Mouse (Mus musculus): Measurements from ENCODE around the gene Defa20. TPM values are rescaled to one million over a fixed set of nuclear protein-coding genes. Genes with fewer than 3 reads are reported as not detected.
"Not testable (repeated sequence)": the region's sequence is repeated elsewhere in the genome, so short reads cannot be mapped to it uniquely, and the experiment has no call there.

Defa20 gene
- not detected in 2 replicates for polyA plus RNA-seq (2015; fragmentation: Nextera tagmentation; extraction: Ambion mirVana)

DNA sequence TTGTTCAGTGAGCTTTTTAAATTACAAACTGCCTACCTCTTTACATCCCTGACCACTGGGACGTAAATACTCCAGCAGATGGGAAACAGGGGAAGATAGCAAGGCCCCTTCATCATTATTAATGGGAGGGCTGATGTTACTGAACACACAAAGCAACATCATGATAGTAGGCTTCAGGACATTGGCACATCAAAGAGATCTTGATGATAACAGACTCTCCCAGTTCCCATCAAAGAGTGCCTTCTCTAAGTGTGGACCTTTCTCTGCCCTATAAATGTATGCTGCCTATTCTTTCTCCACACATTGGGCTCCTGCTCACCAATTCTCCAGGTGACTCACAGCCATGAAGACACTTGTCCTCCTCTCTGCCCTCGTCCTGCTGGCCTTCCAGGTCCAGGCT is at the start of gene Defa20:
Defa20 (plus strand) TSS at position 301 of the 400 bp plus-strand sequence.
- H3K4me2 ChIP-seq; H3K4me1 ChIP-seq; H3K27ac ChIP-seq; H3K9ac ChIP-seq; H3K9me3 ChIP-seq; H3K4me3 ChIP-seq; H3K36me3 ChIP-seq; H3K27me3 ChIP-seq; ATAC-seq (ENCODE audit: insufficient number of reproducible peaks, low FRiP score, low TSS enrichment, low read depth): not testable (repeated sequence)
- WGBS: no CpG with 5 or more reads among the region's 2 CpGs

DNA sequence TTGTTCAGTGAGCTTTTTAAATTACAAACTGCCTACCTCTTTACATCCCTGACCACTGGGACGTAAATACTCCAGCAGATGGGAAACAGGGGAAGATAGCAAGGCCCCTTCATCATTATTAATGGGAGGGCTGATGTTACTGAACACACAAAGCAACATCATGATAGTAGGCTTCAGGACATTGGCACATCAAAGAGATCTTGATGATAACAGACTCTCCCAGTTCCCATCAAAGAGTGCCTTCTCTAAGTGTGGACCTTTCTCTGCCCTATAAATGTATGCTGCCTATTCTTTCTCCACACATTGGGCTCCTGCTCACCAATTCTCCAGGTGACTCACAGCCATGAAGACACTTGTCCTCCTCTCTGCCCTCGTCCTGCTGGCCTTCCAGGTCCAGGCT is 19.7 kb downstream of the Defa20 start, which contains the start of gene Defa32:
Defa32 (plus strand) TSS at position 301 of the 400 bp plus-strand sequence.
- not testable (repeated sequence) for H3K4me1 ChIP-seq; H3K4me3 ChIP-seq; H3K9me3 ChIP-seq; H3K27me3 ChIP-seq; H3K36me3 ChIP-seq; ATAC-seq (ENCODE audit: insufficient number of reproducible peaks, low FRiP score, low TSS enrichment, low read depth); H3K9ac ChIP-seq; H3K27ac ChIP-seq; H3K4me2 ChIP-seq
- no CpG with 5 or more reads among the region's 2 CpGs for WGBS

Other genes with a start within 250 kb of the Defa20 start
- not detected in 2 replicates for gene Defa27, start 193.7 kb upstream of the Defa20 start, polyA plus RNA-seq (2015; fragmentation: Nextera tagmentation; extraction: Ambion mirVana)
- gene Defa29, start 182.2 kb upstream of the Defa20 start, polyA plus RNA-seq (2015; fragmentation: Nextera tagmentation; extraction: Ambion mirVana): not detected in 2 replicates
- gene Defa2, start 130.7 kb upstream of the Defa20 start, polyA plus RNA-seq (2015; fragmentation: Nextera tagmentation; extraction: Ambion mirVana): not detected in 2 replicates
- gene Defa33, start 117.4 kb upstream of the Defa20 start, polyA plus RNA-seq (2015; fragmentation: Nextera tagmentation; extraction: Ambion mirVana): not detected in 2 replicates
- gene Defa36, start 81.8 kb upstream of the Defa20 start, polyA plus RNA-seq (2015; fragmentation: Nextera tagmentation; extraction: Ambion mirVana): not detected in 2 replicates
- gene Gm7849, start 52.7 kb upstream of the Defa20 start, polyA plus RNA-seq (2015; fragmentation: Nextera tagmentation; extraction: Ambion mirVana): not detected in 2 replicates
- not detected in 2 replicates for gene Defa32, start 19.8 kb downstream of the Defa20 start, polyA plus RNA-seq (2015; fragmentation: Nextera tagmentation; extraction: Ambion mirVana)
- not detected in 2 replicates for gene Defa37, start 56.1 kb downstream of the Defa20 start, polyA plus RNA-seq (2015; fragmentation: Nextera tagmentation; extraction: Ambion mirVana)
- gene Defa28, start 73.7 kb downstream of the Defa20 start, polyA plus RNA-seq (2015; fragmentation: Nextera tagmentation; extraction: Ambion mirVana): not detected in 2 replicates
- gene Gm7861, start 85.2 kb downstream of the Defa20 start, polyA plus RNA-seq (2015; fragmentation: Nextera tagmentation; extraction: Ambion mirVana): not detected in 2 replicates
- gene Defa26, start 108.9 kb downstream of the Defa20 start, polyA plus RNA-seq (2015; fragmentation: Nextera tagmentation; extraction: Ambion mirVana): not detected in 2 replicates
- gene Defa17, start 146.5 kb downstream of the Defa20 start, polyA plus RNA-seq (2015; fragmentation: Nextera tagmentation; extraction: Ambion mirVana): not detected in 2 replicates
- not detected in 2 replicates for gene Defa34, start 156.5 kb downstream of the Defa20 start, polyA plus RNA-seq (2015; fragmentation: Nextera tagmentation; extraction: Ambion mirVana)
- not detected in 2 replicates for gene AY761184, start 194.4 kb downstream of the Defa20 start, polyA plus RNA-seq (2015; fragmentation: Nextera tagmentation; extraction: Ambion mirVana)
- gene Defa24, start 225.2 kb downstream of the Defa20 start, polyA plus RNA-seq (2015; fragmentation: Nextera tagmentation; extraction: Ambion mirVana): not detected in 2 replicates